Mouse (Mus musculus) urinary bladder, postnatal 10 days (tissue): ENCODE results near the gene Nacc1.

ENCODE experiments used
- DNase-seq: peaks from one replicate; pipeline ENCODE4 v3.0.0; 2022; ENCODE audit warnings: low spot score

Gene Nacc1

DNA sequence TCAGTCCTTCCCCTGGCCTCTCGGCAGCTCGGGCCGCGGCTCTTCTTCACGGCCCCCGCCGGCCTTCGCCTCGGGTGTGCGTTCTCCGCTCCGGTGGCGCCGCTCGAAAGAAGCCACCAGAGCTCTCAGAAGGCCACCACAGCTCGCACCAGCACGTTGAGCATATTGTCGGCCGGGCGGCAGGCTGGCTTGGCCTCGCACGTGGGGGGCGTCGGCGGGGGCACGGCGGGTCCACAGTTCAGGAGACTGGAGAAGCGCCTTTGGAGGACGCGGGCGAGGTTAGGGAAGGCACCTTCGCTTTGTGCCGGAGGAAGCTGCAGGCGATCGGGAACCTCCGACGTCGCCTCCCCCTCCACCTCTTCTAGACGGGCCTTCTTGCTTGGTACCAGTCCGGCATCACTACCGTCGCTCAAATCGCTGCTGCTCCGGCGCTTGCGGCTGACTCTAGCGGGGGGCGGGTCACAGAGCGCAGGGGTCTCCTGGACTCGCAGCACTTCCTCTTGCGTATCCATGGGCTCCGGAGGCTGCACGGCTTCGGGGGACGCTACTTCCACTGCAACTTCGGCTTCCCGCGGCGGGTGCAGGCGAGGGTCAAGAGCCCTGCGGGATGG lies 25.6 kb downstream of the Nacc1 start:
- no peak for DNase-seq

DNA sequence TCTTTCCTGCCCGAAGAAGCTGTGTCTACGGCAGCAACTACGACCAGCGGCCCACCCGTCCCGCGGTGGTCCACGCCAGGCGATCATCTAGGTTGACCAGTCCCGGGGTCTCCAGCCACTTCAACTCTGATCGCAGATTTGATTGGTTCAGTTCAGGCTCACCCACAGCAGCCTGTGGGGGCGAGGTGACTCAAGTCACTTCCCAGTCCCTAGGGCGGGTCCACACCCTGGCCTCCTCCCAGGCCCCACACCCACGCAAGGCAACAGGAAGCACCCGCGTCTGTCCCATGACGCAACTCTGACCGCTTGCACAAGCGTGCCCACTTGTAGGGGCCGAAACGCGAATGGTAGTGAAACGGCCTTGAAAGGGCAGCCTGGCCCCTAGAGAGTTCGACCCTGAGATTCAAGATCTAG lies 26.2 kb downstream of the Nacc1 start:
- DNase-seq, result peak; percentile 54

DNA sequence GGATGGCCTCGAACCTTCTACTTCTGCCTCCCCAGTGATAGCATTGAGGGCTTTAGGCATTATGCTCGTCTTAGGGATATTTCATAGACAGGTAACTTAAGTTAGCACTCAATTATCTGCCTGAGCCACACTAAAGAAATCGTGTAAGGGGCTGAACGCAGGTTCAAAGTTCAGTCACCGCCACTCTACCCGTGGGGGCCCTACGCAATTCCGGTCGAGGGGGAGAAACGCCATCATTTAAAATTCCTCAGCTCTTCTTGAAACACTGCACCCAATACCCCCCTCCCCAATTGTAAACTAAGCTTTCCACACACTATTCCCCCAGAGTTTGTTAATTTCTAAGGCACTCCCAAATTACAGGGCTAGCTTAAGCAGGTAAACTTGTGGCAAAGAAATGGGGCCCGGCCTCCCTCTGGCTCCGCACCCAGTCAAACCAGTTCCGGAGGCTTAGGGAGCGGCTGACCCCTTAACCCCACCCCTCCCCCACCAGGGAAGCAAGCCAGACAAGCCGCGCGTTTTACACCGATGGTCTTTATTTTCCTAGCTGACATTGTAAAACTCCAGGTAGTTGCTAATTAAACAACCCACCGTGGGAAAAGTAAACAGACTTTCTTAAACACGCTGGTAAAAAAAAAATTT lies 26.7 kb downstream of the Nacc1 start:
- DNase-seq, result no peak

DNA sequence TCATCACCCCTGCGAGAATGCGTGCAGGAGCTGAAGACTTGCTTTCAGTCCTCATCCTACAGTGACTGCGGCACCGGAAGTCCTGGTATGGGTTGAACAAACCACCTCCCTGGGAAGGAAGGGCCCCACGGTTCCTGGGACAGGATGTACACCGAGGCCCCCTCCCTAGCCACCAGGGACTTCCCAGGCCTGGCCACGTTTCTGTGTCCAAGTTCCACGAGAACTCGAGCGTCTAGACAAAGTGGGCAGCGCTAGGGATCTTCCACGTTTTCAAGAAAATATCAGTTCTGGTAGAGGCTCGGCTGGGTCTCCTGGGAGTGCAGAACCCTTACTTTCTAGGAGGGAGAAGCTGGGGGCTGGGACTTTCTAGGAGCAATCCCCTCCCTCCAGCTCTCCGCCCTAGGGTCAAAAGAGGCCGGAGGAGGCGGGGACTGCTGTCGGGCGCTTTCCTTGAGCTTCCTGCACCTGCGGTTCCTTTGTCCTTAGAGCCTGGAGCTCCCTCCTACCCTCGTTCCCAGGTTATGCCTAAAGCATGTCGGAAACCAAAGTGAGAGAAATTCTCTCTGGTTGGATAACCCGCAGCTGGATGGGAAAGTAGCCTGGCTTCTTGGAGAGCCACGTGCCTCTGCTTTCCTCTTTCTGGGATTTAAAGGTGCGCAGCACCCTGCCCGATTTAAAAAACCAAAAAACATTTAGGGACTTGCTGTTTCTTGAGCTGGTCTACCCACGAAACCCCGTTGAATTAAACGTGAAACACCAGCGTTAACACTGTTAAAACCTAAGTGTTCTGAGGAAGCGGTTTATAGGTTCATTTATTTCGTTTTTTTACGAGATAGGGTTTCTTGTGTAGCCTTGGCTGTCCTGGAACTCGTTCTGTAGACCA lies 27.5 kb downstream of the Nacc1 start:
- DNase-seq, result no peak

DNA sequence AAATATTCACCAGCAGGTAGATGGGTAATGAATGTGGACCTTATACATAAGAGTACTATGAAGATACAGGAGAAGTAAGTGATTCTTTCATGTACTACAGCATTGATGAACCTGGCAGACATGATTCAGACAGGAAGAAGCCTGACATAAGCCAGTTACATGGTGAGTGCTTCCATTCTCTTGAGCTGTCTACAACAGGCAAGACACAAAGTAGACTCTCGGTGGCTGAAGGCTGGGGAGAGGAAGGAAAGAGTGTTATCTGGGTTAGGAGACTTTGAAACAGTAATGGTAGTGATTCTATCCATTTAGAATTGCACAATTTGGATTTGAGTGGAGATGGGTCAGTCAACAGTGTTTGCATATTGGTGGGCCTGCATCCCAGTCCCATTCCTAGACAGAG lies 28.7 kb downstream of the Nacc1 start:
- DNase-seq, result no peak

DNA sequence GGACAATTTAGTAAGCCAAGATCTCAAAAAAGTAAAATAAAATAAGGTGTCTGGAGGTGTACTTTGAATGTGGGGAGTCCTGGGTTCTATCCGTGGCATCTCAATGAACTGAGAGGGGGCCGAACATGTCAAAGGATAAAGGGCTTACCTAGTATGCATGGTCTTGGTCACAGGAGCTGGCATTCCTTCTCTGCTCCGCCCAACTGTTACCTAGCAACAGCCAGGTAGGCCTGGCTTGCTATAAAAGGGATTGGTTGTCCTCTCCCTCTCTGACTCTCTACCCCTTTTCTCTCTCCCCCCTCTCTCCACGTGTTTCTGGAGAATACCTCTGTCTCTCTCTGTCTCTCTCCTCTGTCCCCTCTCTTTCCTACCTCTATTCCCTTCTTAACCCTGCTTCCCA lies 30.0 kb downstream of the Nacc1 start:
- DNase-seq, result no peak

DNA sequence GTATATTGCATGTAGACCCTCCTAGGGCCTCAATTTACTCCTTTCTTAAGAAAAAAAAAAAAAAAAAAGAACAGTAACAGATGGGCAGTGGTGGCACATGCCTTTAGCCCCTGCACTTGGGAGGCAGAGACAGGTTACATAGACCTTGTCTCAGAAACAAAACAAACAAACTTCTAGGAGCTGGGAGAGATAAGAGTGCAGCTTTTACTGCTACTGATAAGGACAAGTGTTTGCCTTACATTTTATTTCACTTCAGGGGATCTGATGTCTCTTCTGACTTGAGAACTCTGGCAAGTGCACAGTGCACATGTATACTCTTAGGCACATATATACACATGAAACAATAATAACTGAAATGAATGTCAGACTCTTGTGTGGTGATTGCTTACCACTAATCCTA lies 30.5 kb downstream of the Nacc1 start:
- DNase-seq, result no peak

DNA sequence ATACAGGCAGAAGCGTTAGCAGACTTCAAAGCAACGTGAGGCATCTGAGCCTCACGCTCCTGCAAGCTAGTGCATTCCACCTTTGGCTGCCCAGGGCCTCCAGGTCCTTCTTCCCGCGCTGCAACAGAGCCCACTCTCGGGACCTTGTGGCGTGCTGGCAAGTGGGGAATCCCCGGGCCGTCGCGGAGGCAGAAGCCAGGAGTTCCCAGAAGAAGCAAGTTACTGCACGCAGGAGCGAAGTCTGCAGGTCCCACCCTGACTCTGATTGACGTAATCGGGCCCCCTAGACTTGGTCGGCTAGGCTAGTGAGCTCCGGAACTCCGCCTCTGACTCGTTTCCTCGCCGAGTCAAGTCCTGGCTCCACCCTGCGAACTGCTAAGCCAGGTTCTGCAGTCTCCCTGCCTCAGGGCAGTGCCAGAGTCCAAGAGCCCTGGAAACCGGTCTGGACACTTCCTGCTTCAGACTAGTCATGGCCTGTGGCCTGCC lies 31.0 kb downstream of the Nacc1 start:
- no peak for DNase-seq

DNA sequence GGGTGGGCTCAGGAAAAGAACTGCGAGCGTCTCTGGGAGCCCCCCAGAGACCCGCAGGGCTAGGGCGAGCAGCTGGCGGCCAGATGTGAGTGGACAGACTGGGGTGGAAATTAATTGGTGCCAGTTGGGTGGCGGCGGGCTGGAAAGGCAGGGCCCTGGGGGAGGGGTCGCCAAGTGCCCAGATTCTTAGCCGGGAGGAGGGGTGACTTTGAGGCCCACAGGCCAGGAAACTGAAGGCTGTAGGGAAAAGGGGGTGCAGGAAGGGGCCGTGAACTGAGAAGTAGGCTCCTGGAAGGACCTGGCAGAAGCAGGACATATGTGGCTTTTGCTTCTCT lies 31.5 kb downstream of the Nacc1 start:
- no peak for DNase-seq

DNA sequence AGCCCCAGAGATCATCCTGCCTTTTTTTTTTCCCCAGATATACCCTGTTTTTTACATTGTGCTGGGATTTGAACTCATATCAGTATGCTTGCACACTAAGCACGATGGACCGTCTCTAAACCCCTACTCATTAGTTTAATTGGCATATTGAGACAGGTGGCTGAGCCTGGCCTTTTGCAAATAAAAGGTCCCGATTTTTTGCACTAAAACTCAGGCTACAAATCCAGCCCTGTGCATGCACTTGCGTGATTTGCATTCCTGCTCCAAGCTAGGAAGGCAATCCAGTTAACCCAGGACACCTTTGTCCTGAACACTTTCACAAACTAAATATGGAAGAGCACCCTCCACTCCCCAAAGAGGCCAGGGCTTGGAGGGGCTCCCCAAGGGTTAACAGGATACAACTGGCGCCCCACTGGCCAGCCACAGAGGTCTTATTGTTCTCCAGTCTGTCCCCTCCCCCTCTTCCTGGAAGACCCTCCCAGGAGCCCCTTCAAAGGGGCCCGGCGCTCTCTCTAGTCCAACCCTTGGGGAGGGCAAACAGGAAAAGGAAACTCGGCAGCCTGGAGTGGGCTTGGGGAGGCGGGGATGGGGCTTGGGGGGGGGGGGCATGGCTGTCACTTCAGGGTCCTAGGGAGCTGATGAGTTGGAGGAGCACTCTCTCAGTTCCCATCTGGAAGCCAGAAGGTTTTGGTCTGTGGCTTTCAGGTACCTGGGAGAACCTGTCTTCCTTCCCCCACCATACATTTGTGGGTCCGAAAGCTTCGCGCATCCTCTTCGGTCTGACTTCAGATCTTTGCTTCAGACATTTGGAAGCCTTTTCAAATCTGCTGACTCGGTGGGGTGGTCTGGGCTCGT lies 32.1 kb downstream of the Nacc1 start:
- DNase-seq, result no peak

DNA sequence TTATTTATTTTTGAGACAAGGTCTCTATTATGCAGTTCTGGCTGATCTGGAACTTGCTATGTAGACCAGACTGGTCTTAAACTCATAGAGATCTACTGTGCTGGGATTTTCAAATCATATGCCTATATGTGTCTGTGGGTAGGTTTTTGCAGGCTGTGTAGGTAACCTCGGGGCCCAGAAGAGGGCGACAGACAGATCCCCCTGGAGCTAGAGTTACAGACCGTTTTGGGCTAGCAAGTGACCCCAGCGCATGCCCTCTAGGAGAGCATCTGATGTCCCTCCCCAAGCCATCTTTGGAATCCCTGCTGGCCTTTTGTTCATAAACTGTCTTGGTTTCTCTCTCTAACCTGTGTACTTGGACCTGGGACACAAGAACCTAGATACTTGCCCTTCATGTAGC lies 33.1 kb downstream of the Nacc1 start:
- no peak for DNase-seq

DNA sequence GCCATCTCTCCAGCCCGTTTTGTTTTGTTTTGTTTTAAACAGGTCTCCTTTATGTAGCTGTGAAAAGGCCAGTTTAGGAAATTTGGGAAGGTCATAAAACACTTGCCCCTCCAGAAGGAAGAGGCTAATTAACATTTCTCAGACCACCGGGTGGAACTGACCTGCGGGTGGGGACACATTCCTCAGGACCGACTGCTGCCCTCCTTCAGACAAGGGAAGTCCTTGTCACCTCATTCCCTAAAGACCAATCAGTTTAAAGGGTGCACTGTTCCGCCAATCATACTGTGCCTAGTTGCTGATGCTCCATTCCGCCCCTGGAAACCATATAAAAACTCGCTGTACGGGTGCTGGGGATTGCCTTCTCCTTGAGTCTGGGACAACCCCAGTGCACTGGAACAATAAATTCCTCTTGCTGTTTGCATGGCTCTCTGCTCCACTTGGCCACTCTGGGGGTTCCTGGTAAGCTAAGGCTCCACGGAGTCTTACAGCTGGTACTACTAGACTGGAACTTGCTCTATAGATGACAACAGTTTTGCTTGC lies 34.5 kb downstream of the Nacc1 start:
- DNase-seq, result no peak

DNA sequence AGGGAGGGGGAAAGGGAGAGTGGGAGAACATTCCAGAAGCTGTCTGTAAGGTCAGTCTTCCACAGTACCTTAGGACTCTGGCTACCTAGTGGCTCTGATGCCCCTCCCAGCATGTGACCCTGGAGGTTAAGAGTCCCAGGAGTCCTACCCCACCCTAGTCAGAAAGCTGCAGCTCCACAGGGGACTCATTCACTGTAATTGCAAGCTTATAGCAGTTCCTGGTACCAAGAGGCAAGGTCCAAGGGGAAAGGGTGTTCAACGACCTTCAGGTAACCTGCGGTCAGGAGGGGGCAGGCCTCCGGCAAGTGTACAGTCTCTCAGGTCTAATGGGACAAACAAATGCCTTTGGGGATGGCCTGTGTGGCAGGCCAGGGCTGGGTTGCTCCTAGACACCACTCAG lies 37.4 kb downstream of the Nacc1 start:
- DNase-seq, result no peak

DNA sequence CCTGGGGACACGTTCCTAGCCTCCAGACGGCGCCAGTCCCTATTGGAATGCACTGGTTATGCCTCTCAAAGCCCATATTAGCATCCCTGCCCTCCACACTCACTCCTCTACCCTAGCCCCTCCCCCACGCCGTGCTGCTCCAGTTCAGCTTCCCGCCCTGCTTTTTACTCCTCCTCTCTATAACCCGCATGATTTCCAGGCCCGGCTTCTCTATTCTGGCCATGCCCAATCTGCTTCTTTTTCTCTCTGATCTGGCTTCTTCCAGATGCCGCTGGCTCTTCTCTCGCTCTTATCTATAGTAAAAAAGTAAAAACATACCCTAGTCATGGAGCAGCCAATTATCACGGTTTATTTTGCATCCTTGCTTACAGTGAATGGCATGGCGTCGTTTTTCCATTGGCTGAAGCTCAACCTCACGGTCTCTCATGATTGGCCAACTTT lies 40.2 kb downstream of the Nacc1 start:
- DNase-seq, result no peak

DNA sequence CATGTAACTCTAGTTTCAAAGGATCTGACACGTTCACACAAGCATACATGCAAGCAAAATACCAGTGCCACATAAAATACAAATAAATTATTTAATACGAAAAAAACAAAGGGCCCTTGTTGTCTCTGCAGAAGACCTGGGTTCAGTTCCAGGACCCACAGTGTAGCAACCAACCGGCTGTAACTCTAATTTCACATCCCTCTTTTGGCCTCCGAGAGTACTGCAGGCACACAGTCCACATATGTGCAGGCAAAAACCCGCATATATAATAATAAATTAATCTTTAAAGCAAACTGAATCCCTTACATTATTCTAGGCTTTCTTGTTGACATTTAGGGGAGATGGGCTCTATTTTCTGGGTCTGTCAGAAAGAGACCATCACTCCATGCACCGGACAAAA lies 40.9 kb downstream of the Nacc1 start:
- DNase-seq, result no peak

DNA sequence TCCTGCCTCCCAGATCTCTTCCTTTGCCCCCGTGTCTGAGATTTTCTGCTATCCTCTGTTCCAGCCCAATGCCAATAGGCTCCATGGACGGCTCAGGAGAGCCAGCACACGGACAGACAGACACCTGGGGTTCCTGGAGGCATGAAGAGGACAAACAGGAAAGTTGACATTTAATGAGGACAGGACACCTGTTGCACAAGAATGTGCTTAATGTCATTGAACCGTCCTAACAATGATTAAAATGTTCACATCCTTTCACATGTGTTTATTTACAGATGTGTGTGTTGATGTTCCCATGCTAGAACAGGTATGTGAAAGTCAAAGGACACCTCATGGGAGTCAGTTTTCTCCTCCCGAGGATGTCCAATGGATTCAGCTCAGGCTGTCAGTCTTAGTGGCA lies 44.6 kb downstream of the Nacc1 start:
- DNase-seq, result no peak

DNA sequence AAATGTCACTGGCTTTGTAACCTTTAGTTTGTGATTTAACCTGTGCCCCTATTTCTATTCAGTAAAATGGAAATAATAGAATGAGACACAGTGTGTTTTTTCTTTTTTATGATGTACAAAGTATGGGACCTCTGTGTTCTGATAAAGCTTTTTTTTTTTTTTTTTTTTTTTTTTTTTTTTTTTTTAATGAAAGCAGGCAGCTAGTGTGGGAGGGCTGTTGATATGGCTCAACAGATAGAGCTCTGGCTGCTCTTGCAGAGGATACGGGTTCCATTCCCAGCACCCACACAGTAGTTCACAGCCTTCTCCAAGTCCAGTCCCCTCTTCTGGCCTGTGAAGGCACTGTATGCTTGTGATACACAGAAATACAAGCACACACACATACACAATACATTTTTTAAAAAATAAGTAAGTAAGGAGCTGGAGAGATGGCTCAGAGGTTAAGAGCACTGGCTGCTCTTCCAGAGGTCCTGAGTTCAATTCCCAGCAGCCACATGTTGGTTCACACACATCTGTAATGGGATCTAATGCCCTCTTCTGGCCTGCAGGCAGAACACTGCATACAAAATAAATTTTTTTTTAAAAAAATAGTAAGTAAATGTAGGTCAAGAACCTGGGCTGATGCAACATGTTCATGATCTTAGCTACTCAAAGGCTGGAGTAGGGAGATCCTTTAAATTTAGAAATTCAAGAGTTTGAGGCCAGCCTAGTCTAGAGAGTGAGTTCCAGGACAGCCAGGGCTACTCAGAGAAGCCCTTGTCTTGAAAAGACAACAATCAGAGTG lies 45.9 kb downstream of the Nacc1 start:
- DNase-seq, result no peak

DNA sequence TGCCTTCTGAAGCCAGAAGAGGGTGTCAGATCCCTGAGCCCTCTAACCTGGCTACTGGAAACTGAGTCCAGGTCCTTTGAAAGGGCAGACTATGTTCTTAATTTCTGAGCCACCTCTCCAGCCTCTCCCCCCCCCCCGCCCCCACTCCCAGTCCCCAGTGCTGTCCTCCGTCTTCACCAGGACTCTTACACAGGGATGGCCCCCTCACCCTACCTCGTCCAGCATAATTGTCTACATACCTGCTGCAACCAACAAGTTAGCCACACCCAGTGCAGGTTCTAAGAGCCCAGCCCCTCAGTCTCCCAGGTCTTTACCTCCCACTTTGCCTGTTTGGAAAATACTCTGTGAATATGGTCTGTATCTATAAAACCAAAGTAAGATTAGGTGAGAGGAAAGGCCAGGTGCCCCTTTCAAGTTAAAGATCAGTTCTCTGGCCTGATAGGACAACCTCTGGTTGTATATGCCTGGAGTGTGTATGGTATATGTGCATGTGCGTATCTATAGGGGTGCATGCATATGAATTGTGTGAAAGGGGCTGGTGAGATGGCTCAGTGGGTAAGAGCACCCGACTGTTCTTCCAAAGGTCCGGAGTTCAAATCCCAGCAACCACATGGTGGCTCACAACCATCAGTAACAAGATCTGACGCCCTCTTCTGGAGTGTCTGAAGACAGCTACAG lies 46.9 kb downstream of the Nacc1 start:
- DNase-seq, result no peak

DNA sequence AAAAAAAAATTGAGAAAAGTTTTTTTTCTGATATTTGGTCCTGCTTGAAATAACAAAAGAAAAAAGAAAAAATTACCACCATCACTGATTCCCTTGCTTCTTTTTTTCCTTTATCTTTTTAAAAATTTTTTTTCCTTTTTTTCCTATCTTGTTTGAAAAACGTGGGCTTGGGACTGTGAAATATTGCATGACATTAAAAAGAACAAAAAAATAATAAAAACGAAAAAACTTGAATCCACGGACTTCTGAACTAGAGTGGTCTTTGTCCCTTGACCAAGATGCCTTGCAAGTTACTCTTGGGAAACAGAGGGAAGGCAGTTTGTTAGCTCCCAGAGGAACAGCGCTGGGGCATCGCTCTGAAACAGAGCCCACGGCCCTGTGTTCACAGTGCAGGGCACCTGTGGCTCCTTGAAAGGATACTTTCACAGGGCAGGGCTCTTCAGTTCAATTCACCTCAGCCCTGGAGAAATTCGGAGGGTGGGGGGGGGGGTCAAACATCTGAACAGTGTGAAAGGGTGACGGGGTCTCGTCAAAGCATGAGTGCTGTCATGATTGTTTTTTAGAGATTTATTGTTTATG lies 47.6 kb downstream of the Nacc1 start:
- DNase-seq, result no peak
